Mouse (Mus musculus) cerebellum, postnatal 14 days (tissue): ENCODE results near the gene Pde7b.

Experiments
- DNase-seq, 2 experiments: peaks; one replicate each; pipeline ENCODE4 v3.0.0; 2021; ENCODE audit warnings: mixed read lengths in 2 of 2

The Pde7b gene

DNA sequence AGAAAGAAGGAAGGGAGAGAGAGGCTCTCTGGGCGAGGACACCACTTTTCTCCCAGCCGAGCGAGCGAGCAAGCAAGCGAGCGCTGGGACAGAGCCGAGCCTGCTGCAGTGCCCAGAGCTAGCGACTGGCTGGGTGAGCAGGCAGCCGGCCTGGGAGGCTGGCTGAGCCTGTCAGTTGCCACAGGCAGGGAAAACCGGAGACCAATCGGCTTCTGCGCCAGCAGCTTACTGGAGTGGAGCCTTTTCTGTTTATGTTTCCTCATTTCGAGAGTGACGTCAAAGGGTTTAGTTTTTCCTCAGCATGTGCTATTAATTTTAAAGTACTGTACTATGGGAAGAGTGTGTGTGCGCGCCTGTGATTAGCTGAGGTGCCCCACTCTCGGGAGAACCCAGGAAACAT lies at the start of gene Pde7b:
Pde7b (minus strand) TSS at position 173 of the 400 bp plus-strand sequence.
- DNase-seq, result peak; percentile 82 to 83

DNA sequence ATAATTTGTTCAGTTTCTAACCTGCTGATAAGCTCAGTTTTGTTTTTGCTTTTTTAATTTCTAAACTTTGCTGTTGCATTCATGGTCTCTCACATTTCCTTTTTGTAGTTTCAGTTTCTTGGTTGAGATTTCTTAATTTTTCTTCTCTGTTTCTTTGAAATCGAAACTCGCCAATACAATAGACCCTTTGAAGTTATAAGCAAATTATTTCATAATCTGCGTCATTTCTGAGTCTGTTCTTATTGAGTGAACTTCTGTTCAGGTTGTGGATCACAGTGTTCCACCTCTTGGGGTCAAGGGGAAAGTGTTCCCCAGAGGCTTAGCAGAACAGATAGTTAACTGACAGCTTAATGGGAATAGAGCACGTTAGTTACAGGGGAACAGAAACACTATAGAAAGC lies 47.2 kb upstream of the Pde7b start:
- no peak for DNase-seq

DNA sequence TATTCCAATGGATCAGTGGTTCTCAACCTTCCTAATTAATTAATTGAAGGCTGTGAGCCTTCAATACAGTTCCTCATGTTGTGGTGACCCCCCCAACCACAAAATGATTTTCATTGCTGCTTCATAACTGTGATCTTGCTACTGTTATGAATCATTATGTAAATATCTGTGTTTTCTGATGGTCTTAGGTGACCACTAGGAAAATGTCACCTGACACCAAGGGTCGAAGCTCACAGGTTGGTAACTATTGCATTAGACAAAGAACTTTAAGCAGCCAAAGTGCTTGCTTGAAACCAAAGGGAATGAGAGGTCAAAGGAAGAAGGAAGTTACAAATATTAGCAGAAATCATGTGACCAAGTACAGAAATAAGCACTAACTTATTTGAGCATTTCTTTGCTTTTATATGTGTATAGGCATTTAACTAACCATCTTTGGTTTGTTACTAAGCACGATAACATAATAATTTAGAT lies 45.6 kb upstream of the Pde7b start:
- no peak for DNase-seq

DNA sequence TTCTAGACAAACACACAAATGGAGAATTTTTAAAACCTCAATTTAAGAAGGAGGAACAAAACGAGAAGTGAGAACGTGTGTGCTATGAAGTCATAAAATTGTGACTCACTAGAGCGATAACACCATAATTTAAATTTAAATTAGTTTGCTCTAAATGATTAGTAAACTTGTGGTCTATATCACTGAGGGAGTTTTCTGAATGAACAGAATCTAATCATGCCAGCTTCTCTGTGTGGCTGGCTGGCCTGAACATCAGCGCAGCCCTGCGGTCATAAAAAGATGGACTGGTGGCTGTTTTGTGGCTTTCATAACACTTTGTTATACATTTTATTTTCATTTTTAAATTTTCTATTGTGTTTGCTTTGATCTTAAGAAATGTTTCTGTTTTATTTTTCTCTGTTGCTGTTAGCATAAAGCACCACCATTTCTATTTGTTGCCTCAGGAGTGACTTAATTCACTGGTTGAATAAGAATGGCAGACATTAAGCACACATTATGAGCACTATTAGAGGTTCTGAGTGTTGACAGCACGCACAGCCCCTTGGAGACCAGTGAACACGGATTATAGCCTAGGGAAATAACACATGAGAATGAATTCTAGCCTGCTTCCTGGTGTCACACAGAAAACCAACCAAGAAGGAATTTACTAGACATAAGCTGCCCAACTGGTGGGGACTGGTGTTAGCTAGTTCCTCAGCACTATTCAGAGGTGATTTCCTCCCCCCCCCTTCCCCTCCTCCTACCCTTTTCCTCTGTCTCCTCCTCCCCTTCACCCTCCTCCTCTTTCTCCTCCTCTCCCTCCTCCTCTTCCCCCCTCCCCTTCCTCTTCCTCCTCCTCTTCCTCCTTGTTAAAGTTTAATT lies 44.9 kb upstream of the Pde7b start:
- DNase-seq, result no peak

DNA sequence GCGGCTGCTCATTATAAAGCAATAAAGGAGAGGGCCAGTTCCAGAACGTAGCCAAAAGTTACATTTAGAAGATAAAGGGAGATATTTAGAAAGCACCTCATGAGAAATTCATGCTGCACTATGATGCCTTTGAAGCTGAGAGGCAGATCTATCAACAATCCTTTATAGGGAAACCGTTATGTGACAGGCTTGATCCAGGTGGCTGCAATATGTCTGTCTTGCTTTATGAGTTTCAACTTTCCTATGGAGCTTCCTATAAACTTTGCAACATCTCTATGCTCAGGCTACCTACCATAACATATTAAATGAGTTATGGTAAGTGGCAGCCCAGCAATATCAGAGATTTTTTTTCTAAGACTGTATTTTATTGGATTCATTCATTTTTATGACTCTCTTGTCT lies 39.5 kb upstream of the Pde7b start:
- DNase-seq, result no peak

DNA sequence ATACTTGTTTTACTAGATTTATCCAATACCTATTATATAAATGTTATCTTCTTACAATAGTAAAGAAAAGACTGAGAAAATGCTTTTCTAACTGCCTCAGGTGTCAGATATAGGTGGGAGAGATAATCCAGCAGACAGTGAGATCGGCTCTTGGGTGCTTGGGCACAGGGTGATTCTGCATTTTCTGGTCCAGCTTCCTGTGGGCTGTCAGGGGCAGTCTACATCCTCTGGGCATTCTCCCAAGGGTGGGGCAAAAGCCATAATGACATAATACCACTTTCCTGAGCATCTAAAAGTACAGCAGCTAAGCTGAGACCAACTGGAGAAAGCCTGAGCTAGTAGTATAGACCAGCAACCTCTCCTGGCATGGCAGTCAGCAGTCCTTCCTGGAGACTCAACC lies 34.1 kb upstream of the Pde7b start:
- DNase-seq, result no peak

DNA sequence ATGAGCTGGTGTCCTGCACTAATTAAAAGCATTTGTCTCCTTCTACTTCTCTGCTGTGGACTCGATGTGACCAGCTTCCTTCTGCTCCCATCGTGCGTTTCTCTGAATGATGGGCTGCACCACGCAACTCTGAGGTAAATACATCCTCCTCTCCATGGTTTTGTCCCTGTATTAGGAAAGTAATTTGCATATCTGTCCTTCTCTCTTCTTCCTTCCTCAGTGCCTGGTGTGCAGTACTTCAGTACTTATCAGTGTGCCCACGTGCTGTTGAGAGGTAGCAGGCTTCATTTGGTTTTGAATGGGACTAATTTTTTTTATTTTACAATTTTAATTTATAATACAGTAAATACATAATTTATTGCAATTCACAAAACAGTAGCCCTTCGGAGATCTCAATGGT lies 33.4 kb upstream of the Pde7b start:
- DNase-seq, result no peak

DNA sequence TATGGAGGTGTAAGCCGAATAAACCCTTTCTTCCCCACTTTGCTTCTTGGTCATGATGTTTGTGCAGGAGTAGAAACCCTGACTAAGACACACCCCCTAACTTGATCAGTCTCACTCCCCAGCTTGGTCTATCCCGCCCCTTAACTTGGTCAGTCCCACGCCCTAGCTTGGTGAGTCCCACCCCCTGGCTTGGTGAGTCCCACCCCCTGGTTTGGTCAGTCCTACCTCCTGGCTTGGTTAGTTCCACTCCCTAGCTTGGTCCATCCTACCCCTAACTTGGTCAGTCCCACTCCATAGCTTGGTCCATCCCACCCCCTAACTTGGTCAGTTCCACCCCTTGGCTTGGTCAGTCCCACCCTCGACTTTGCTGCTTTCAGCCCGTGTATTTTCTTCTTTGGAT lies 31.3 kb upstream of the Pde7b start:
- no peak for DNase-seq

DNA sequence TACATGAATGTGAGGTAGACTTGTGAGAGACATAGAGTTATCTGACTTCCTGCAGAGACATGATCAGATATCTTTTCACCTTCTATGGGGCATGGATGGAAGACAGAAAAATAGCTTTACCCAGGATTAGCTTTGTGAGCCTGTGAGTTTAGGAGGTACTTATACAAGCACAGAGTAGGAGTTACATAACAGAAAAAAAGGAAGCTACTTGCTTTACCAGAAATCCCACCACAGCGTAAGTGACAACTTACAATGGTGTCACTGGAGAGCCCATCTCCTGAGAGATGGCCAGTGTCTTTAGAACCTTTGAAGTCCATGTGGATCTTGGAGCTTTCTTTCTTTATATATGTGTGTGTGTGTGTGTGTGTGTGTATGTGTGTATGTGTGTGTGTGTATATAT lies 28.0 kb upstream of the Pde7b start:
- no peak for DNase-seq

DNA sequence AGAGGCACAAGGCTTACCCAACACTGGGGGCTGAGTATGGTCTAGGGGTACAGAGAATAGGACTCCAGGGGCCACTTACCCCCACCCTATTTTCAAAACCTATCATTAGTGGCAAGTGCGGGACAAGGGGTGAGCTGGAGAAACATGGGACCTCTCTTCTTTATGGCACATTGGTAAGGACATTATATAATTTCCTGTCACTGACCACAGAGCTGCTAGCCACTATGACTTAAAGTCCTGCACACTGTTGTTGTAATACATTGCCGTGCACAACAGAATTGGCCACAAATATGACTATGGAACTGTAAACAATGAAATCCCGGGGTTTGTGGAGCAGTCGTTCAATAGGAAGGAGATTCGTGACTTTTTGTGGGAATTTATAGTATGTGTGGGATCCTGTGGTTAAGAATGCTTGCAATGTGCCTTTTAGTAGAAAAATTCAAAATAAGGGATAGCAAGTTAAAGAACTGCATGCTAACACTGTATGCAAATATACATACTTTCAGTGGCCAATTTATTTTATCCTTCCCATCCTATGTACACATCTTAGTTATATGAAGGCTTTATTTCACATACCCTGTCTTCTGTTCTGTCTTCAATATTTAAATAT lies 25.9 kb upstream of the Pde7b start:
- no peak for DNase-seq

DNA sequence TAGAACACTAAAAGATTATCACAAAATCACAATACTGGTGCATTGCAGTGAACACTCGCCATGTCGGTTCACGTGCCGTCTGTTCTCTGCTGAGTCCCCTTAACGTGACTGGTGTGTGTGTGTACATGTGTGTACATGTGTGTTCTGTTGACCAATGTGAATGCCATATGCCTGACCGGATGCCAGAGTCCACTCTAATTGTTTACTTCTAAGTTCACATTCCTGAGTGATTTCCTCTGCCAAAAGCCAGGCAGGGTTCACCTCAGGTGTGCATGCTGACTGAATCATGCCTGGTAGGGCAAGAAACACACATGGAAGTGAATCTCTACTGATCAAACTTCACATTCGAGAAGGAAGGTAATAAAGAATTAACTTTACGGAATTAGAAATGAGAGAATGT lies 24.1 kb upstream of the Pde7b start:
- DNase-seq, result no peak

DNA sequence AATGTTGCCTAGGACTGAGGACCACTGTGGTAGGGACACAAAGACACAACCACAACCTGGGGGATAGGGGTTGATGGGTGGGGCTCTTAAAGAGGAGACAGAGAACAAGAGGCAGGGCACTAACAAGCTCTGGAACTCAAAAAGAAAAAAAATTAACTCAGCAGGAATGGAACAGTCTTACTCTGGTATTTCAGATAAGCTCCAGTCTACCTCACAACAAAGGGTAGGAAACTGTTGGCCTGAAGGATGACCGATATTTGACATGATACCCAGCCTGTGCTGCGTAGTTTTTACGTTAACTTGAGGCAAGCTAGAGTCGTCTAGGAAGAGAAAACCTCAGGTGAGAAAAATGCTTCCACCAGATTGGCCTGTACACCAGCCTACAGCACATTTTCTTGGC lies 22.4 kb upstream of the Pde7b start:
- no peak for DNase-seq

DNA sequence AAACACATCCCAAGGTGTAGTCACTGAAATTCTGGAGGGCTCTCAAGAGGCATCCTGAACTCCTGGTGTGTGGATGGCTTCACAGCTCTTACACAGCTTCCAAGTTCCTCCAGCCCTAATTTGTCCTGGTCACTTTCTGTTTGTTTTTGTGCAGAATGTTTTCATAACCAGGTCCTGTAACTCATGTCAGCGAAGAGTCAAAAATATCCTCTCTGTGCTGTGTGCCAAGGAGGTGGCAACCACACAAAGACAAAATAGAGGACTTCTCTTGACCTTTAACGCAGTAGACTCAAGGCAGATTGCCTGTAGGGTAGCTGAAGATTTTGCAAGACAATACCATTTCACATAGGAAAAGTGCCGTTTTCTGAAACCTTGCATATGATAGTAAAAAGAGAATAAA lies 14.9 kb upstream of the Pde7b start:
- DNase-seq, result no peak

DNA sequence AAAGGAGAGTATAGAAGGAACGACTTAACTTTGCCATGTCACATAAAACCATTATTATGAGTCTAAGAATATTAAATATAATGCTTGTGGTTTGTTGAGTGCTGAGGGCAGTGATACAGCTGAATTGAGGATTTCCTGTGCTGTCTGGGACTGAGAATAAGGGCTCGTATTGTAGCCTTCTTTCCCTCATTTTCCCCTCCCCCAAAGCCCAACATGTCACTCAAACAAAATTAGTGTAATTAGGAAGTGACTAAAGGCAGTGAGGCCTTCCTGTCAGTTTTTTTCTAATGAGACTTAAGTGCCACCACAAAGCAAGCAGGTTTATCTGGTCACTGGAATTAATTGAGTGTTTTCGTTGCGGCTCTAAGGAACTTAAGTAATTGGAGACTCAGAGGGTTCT lies 12.3 kb upstream of the Pde7b start:
- DNase-seq, result no peak

DNA sequence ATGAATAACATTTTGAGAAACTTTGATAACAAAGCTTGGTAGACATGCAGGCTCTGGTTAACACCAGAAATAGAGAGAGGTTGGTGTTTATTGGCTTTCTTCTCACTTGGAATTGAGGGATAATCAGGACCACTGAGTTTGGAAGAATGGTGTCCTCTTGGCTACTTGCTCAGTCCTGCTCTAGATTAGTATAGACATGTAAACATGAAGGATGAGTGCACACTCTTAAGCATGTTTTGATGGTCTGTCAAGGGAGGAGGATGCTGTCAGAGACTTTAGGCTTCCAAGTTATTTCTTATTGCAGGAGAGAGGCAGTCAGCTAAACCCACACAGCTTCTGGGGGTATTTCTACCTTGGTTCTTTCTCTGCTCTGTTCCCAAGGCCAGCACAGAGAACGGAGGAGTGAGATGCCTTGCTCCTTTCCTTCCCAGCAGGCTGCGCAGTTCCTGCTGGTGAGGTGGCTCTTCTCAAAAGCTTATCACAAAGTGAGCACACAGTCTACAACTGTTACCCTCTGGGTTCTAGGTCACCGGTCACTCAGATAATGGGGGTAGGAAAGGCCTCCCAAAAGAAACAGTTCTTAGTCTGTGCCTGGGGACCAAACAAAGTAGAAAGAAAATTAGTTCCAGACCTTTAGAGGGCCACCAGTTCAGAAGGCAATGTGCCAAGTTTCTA lies 11.0 kb upstream of the Pde7b start:
- DNase-seq, result no peak

DNA sequence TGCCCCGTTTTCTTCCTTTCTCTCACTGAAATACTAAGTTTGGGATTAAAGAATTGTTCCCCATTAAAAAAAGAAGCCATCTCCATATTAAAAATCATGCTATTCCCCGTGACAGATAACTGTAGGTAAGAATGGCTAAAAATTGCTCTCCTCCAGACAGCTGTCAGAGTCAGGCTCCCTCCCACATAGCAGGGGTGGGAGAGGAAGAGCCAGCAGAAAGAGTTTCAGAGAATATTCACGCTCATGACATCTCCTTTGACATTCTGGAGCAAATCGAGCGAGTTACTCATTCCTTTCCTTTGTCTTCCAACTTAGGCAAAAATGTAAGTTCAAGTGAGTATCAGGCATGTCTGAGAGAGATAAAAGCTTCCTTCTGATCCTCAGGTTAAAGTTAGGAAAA lies 8.7 kb upstream of the Pde7b start:
- no peak for DNase-seq

DNA sequence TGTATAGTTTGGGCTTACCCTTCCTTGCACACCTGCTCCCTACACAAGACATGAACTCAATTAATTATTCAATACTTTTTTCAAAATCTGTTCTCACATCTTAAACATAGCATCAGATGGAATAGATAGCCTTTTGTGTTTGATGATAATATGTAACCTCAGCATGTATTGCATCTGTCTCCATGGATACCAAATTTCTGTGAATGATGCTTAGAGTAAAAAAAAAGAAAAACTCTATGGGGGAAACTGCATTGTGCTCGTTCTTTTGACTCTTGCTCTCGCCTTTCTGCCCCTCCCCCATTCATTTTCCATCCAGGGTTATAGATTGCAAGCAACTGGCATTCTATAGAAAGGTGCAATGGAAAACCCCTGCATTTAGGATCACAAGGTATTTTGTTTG lies 7.3 kb upstream of the Pde7b start:
- no peak for DNase-seq

DNA sequence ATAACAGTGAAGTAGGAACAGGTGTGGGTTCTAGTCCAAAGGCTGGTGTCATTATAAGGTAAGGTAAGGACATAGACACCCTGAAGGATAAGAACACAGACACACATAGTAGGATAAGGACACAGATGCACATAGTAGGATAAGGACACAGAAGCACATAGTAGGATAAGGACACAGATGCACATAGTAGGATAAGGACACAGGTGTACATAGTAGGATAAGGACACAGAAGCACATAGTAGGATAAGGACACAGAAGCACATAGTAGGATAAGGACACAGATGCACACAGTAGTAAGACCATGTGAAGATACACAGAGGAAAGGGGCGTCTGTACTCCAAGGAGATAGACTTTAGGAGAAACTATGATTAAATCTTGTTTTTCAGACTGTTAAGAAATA lies 5.2 kb upstream of the Pde7b start:
- DNase-seq, result no peak

DNA sequence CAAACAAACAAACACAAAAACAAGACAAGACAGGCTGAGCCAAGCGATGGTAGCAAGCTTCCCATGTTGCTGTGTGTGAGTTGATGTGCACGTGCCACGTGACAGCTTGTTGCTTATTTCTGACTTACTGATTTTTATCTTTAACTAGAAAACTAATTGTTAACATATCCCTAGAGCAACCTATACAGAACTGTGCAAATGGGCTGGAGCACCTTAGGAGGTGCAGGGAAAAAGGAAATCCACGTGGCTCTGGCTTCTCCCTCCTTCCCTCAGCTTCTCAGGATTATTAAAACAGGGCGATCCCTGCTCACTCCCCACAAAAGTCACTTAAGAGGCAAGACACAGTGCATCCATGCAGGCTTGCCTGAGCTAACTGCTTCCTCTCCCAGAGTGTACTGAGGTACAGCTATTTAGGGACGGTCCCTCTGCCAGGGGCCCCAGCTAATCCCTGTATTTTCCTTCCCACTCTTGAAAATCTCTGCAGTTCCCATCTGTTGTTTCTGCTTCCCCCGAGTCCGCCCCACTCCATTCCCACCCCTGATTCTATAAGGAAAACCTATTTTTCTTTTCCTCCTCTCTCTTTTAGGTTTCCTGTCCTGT lies 606 bp upstream of the Pde7b start:
- DNase-seq, result no peak

DNA sequence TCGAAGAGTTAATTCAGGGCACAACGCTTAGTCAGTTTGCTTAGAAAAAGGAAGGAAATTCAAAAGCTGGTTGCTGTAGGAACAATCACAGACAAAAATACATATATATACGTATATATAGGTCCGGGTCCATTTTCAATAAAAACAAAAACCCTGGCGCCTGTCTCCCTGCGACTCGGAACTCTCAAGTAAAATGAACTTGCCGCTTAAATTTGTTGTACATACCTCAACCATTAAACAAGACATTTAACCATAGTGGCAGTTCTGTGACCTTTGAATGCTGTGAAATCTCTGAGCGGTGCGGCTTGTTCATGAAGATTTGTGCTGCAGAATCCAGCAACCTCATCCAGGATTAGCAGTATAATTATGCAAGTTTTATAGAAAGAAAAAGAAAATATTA lies 427 bp downstream of the Pde7b start:
- no peak for DNase-seq

DNA sequence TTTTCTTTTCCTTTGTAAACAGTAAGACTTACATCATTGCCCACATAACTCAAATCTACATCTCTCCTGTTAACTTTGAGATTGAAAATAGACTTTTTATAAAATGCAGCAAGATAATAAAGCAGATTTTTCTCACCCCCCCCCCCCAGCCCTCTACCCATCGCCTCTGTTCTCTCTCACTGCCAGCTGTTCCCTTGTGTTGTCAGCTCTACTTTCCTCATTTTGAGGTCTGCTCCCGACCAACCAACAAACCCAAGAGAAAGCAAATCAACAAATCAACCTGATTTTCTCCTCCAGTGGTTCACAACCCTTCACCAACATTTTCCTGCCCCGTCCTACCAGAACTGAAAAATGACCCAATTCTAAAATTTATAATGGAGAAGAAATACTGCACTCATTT lies 916 bp downstream of the Pde7b start:
- no peak for DNase-seq

DNA sequence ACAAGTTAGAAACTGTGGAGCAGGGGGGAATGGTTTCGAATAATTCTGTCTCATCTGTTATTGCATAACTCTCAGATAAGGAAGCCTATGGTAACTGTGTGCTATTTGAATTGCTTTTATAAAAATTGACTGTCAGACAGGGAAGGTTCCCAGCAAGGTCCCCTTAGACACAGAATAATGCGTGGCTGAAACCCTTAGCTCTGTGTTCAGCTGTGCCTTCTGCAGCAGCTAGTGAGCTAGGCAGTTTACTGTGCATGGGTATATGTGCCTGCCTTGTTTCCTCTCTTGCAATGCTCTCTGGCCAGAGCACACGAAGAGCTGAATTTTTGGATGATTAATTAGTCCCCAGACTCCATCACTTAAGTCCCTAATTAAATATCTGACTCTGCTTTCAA lies 1.4 kb downstream of the Pde7b start:
- DNase-seq, result no peak

DNA sequence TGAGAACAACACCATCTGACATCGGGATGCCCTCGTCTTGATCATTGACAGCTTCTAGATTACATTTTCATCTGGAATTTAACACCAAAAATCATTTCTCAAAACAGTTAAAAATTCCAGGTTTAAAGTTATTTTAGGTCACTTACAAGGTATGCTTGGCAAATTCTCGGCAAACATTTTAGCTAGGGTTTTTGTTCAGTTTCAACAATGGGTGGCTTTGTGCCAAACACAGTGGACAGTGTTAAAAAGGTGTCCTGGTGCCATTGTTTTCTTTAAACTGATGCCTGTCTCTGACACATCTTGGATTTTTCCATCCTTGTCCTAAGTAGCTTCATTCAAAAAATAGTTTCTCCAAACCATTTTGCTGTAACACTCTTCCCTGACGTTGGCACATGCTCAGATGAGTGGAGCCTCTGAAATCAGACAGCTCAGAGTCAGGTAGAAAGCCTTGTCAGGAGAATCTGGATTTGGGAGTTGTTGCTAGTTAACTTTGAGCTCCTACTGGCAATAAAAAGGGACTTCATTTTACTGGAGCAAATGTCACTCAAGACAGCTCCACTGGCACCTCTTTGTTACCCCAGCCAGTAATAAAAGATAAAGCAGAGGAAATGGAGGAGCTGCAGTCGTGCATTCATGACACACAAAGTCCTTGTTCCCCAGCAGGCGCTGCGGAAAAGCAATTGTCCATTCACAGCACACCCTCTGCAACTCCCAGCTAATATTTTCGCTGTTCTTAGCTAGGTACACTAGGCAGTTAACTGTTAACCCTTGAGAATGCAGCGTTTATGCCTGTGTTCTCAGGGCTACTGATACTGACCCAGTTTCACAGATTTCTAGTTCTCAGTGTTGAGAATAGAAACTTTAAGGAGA lies 2.0 kb downstream of the Pde7b start:
- DNase-seq, result no peak
